Mouse (Mus musculus): ENCODE results near the gene Scg5.

DNA sequence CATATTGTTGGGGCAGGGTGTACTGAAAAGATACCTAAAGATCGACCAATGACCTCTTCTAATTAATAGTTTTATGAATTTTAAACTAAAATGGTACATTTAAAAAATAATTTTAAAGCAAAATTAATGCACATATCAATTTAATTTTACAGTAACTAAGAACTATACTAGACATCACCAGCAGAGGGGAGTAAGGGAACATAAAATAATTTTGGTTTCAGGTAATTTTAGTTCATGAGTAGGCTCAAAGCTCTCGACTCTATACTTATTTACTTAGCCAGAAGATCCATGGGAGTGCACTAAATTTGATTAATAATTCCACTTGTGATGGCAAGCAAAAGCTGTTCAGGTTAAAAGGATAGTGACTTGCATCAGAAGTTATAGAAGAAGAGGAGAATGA lies 37.2 kb upstream of the Scg5 start:
- TF ChIP-seq CTCF (IDR thresholded peaks at IDR 0.05) (peak; percentile 46), EP300 (IDR thresholded peaks at IDR 0.05) (no peak)

Measured in lung, postnatal 0 days (tissue).